Mouse (Mus musculus): Measurements from ENCODE around the gene Mrpl49. TPM values are rescaled to one million over a fixed set of nuclear protein-coding genes. Genes with fewer than 3 reads are reported as not detected.
A peak's percentile ranks its signal among the peaks of the same experiment; 100 is the strongest.

Gene Mrpl49
- polyA plus RNA-seq, 1 experiment from 2014 or later, result 76.7 TPM

DNA sequence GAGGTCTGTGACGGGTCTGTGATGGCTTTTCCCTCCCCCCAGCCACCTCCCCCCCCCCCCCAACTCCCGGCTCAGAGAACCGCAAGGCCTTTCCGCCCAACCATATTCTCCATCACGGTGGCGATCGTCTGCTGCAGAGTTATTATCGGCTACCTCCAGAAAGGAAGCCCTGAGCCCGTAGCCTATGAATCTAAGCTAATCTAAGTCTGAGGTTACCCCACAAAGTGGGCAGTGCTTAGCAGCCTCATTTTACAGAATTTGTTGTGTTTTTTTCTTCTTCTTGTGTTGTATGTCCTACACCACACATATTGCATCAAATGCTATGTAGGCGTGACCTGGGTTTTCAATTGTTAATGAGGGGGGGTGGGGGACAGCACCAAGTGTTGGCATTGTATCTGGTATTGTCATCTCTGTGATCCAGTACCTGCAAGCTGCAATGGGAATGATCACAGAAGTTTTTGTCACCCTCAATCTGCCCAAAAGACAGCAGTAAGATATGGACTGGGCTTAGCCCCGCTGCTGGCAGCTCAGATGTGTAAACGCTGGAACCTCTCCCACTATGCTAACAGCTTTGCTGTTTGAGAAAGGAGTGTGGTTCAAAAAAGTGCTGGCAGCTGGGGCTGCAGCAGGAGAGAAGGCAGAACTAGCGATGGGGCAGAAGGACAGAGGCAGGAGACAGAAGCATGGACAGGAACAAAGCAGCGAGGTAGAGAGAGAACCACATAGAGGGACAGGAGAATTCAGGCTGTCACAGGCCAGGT, 26.9 kb downstream of the Mrpl49 start:
- Histone ChIP-seq H3K36me3 (no peaks in the 10 kb centered on the region), H3K9me3 (no peaks in the 10 kb centered on the region), H3K27ac (no peak overlapping the region), H3K27me3 (no peaks in the 10 kb centered on the region), H3K4me3 (replicated peaks) (no peak overlapping the region), H3K4me1 (replicated peaks) (no peaks in the 10 kb centered on the region), H3K4me2 (no peak overlapping the region), H3K9ac (replicated peaks) (no peak overlapping the region)
- ATAC-seq (ENCODE audit: insufficient number of reproducible peaks, insufficient read depth, low FRiP score, low TSS enrichment, low read depth), result no peak
- 68% methylated on average over 14 of the region's 14 CpGs for WGBS

DNA sequence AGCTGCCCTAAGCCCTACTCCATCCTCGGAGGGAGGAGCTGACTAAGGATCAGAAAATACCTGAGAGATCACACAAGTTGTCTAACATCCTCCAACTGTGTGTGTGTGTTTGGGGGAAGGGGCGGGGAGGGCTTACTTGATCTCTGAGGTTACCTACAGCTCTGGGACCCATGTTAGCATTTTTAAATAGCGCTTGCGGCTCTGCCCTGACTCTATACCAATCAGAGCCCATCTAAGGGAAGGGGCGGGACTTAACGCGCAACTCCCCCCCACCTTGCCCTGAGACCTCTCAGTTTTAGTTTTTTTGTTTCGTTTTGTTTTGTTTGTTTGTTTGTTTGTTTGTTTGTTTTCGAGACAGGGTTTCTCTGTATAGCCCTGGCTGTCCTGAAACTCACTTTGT, 28.2 kb downstream of the Mrpl49 start:
- Histone ChIP-seq H3K36me3 (no peaks in the 10 kb centered on the region), H3K4me3 (replicated peaks) (no peak overlapping the region), H3K9me3 (no peaks in the 10 kb centered on the region), H3K4me1 (replicated peaks) (no peaks in the 10 kb centered on the region), H3K27ac (no peak overlapping the region), H3K9ac (replicated peaks) (no peak overlapping the region), H3K27me3 (no peaks in the 10 kb centered on the region), H3K4me2 (no peak overlapping the region)
- no peak for ATAC-seq (ENCODE audit: insufficient number of reproducible peaks, insufficient read depth, low FRiP score, low TSS enrichment, low read depth)
- 79% methylated on average over 9 of the region's 9 CpGs for WGBS

DNA sequence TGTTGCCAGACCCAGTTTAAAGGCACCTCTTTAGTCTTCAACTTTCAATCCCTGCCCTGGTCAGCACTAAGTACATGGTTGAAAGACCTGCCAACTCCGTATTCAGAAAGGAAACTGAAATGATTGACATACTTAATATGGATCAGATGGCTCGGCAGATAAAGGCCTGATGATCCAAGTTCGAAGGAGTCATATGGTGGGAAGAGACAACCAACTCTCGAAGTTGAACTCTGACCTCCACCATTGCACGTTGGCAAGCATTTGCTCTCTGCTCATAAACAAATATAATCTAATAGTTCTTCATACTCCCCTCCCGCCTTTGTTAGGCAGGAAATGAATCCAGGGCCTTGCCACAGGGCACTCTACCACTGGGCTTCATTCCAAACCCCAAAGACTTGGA, 28.6 kb downstream of the Mrpl49 start:
- no peaks in the 10 kb centered on the region for H3K27me3 ChIP-seq
- H3K4me1 ChIP-seq (replicated peaks), result no peaks in the 10 kb centered on the region
- no peak overlapping the region for H3K9ac ChIP-seq (replicated peaks)
- H3K9me3 ChIP-seq, result no peaks in the 10 kb centered on the region
- H3K36me3 ChIP-seq, result no peaks in the 10 kb centered on the region
- no peak overlapping the region for H3K4me2 ChIP-seq
- ATAC-seq (ENCODE audit: insufficient number of reproducible peaks, insufficient read depth, low FRiP score, low TSS enrichment, low read depth), result no peak
- WGBS, result 85% methylated on average over 6 of the region's 6 CpGs
- no peak overlapping the region for H3K4me3 ChIP-seq (replicated peaks)
- no peak overlapping the region for H3K27ac ChIP-seq

DNA sequence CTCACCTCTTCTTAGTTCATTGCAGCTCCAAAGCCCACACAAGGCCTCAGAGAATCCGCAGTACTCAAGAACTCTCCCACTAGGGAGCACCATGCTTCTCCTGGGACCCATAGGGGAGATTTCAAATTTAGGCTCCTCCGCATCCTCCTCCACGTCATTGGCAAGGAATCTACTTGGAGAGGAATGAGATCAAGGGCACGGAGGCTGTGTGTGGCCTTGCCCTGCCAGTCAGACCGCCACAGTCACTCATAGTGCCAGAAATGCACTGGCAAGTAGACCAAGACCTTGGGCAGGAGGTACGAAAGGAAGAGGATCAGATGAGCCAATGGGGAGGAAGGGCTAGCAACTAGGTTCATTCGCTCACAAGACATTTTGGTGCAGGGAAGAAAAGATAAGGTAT, 33.7 kb downstream of the Mrpl49 start:
- H3K4me1 ChIP-seq (replicated peaks), result no peaks in the 10 kb centered on the region
- H3K27ac ChIP-seq, result no peak overlapping the region
- 78% methylated on average over 7 of the region's 7 CpGs for WGBS
- H3K4me3 ChIP-seq (replicated peaks), result no peak overlapping the region
- H3K4me2 ChIP-seq, result no peak overlapping the region
- H3K36me3 ChIP-seq, result no peaks in the 10 kb centered on the region
- 0 out of 2 replicates have a peak, but pooled peaks cover 4% of the 10 kb centered on the region for H3K27me3 ChIP-seq
- H3K9me3 ChIP-seq, result no peaks in the 10 kb centered on the region
- H3K9ac ChIP-seq (replicated peaks), result no peak overlapping the region
- ATAC-seq (ENCODE audit: insufficient number of reproducible peaks, insufficient read depth, low FRiP score, low TSS enrichment, low read depth), result no peak

DNA sequence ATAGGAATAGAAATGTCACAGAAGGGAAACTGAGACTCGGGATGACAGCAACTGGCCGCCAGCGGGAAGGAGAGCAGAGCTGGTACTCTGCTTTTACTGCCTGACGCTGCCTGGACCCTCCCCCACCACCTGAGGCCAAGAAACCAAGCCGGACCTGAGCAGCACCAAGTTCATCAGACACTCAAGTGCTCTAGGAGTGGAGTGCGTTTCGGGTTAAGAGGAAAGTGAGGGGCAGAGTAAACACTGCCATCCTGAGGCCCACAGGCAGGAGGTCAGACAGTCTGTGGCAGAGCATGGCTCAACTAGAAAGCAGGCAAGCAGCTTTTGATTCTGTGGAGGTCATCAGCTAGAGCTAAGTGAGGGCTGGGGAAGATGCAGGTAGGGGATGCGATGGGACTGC, 34.5 kb downstream of the Mrpl49 start:
- Histone ChIP-seq H3K9me3 (no peaks in the 10 kb centered on the region), H3K4me1 (replicated peaks) (no peaks in the 10 kb centered on the region), H3K4me3 (replicated peaks) (no peak overlapping the region), H3K27me3 (0 out of 2 replicates have a peak, but pooled peaks cover 4% of the 10 kb centered on the region), H3K9ac (replicated peaks) (no peak overlapping the region), H3K36me3 (no peaks in the 10 kb centered on the region), H3K4me2 (no peak overlapping the region), H3K27ac (no peak overlapping the region)
- no peak for ATAC-seq (ENCODE audit: insufficient number of reproducible peaks, insufficient read depth, low FRiP score, low TSS enrichment, low read depth)
- 67% methylated on average over 8 of the region's 8 CpGs for WGBS

DNA sequence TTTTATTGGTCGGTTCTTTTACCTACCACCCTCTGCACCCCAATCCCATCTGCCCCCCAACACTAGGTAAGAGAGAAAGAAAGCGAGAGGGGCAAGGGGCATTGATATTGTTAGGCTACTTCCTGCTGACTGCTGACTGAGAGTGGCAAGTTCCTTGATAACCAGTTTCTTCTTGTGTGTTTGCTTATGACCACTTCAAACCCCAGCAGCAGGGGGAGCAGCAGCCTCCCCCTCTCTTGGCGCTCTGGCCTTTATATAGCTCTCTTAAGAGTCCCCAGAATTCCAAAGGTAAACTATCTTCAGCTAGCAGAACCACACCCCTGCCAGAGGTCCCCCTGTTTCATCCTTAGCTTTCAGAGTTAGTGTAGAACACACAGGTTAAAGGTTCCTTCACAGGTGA, 37.3 kb downstream of the Mrpl49 start:
- no peak overlapping the region for H3K4me2 ChIP-seq
- no peaks in the 10 kb centered on the region for H3K36me3 ChIP-seq
- H3K4me1 ChIP-seq (replicated peaks), result peaks cover 6% of the 10 kb centered on the region
- no peak for ATAC-seq (ENCODE audit: insufficient number of reproducible peaks, insufficient read depth, low FRiP score, low TSS enrichment, low read depth)
- H3K27ac ChIP-seq, result no peak overlapping the region
- H3K9me3 ChIP-seq, result no peaks in the 10 kb centered on the region
- H3K9ac ChIP-seq (replicated peaks), result no peak overlapping the region
- H3K27me3 ChIP-seq, result peaks cover 23% of the 10 kb centered on the region
- 54% methylated on average over 3 of the region's 3 CpGs for WGBS
- no peak overlapping the region for H3K4me3 ChIP-seq (replicated peaks)

DNA sequence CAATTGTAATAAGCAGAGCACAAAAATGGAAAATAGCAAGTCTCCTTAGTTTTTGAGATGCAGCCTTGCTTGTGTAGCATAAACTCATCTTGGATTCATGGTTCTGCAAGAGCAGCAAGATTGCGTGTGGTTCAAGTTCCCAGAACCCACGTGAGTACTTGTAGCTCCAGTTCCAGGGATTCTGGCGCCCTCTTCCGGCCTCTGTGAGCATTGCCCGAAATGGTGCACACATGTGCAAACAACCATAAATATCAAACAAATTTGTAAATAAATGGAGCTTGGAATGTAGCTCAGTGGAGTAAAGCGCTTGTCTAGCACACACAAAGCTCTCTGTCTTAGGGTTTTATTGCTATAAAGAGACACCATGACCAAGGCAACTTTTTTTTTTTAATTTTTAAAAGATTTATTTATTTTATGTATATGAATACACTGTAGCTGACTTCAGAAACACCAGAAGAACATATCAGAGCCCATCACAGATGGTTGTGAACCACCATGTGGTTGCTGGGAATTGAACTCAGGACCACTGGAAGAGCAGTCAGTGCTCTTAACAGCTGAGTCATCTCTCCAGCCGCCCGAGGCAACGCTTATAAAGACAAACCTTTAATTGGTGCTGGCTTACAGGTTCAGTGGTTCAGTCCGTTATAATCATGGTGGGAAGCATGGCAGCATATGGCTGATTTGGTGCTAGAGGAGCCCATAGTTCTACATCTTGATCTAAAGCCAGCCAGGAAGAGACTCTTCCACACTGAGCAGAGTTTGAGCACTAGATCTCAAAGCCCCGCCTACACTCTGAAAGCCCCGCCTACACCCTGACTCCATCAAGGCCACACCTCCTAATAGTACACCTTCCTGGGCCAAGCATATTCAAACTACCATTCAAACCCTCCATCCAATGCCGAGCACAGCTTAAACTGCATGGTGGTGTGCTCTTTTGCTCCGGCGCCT, 39.2 kb downstream of the Mrpl49 start:
- no peak for ATAC-seq (ENCODE audit: insufficient number of reproducible peaks, insufficient read depth, low FRiP score, low TSS enrichment, low read depth)
- 31% methylated on average over 15 of the region's 15 CpGs for WGBS
- no peak overlapping the region for H3K4me2 ChIP-seq

DNA sequence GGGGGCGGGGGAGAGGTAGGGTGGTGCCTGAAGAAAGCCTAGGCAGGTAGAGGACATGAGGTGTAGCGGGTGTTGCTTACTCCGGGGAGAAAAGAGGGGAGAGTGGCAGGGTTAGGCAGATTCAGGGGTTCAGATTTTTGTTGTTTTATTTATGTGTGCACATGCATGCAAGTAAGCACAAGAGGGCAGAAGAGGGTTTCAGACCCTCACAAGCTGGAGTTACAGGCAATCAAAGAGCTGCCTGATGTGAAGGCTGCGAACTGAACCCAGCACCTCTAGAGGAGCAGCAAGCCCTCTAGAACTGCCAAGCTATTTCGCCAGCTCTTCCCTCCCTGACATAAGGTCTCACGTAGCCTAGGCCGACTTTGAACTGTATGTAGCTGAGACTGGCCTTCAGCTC, 41.1 kb downstream of the Mrpl49 start:
- Histone ChIP-seq H3K4me3 (replicated peaks) (peak overlapping the region; percentile 54; the same call in 1 of the 2 replicates), H3K27me3 (peaks cover 34% of the 10 kb centered on the region), H3K9ac (replicated peaks) (no peak overlapping the region), H3K27ac (no peak overlapping the region), H3K4me1 (replicated peaks) (peaks cover 6% of the 10 kb centered on the region), H3K36me3 (no peaks in the 10 kb centered on the region), H3K9me3 (no peaks in the 10 kb centered on the region), H3K4me2 (peak overlapping the region; percentile 90; the same call in 1 of the 2 replicates)
- ATAC-seq (ENCODE audit: insufficient number of reproducible peaks, insufficient read depth, low FRiP score, low TSS enrichment, low read depth), result no peak
- 35% methylated on average over 7 of the region's 7 CpGs for WGBS

More for the DNA sequence above, 39.2 kb downstream of the Mrpl49 start:
- Histone ChIP-seq H3K9me3 (no peaks in the 10 kb centered on the region), H3K36me3 (no peaks in the 10 kb centered on the region), H3K27me3 (peaks cover 35% of the 10 kb centered on the region), H3K4me1 (replicated peaks) (peaks cover 6% of the 10 kb centered on the region), H3K9ac (replicated peaks) (no peak overlapping the region), H3K4me3 (replicated peaks) (no peak overlapping the region), H3K27ac (no peak overlapping the region)

DNA sequence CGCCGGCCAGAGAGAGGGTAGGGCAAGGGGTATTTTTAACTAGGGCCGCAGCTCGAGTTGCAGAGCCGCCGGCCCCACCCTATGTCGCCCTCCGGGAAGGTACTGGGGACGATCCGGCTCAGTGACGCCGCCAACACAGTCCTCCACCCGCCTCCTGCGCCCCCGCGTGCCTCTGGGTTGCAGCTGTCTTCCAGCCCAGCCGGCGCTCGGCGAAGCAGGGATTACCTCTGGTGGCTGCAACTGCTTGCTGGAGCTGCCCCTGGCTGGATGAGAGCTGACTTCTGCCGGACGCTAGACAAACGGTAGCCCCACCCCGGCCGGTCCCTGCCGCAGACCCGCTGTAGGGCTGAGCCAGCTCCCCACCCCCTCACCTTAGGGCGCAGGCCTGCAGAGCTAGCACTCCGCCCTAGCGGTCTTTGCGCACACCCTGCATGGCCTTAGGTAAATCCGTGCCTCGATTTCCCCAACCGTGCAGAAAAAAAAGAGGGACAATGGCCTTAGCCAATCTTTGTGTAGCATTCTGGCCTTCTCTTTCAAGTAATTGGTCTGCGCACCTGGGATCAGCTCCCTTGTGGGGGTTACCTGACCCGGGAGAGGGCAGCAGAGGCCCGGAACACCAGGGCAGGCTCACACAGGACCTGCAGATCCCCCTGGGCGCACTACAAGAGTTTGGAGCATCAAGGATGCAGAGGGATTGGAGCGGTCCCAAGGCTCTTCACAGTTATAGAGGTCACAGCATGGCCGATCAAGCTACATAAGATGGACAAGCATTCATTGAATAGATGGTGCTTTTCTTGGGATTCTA, 41.9 kb downstream of the Mrpl49 start, which contains the start of gene Capn1:
Capn1 (minus strand) TSS at position 387 of the 805 bp plus-strand sequence.
- H3K27ac ChIP-seq, result peak within 1 kb of the TSS; percentile 67
- H3K27me3 ChIP-seq, result peaks cover 34% of the 10 kb centered on the region
- peak within 1 kb of the TSS; percentile 90 for H3K4me2 ChIP-seq
- H3K9ac ChIP-seq (replicated peaks), result peak within 1 kb of the TSS; percentile 66
- peak within 1 kb of the TSS; percentile 54 for H3K4me3 ChIP-seq (replicated peaks)
- H3K9me3 ChIP-seq, result no peaks in the 10 kb centered on the region
- H3K36me3 ChIP-seq, result no peaks in the 10 kb centered on the region
- peak; percentile 70 for ATAC-seq (ENCODE audit: insufficient number of reproducible peaks, insufficient read depth, low FRiP score, low TSS enrichment, low read depth)
- H3K4me1 ChIP-seq (replicated peaks), result peaks cover 6% of the 10 kb centered on the region
- 3% methylated on average over 40 of the region's 40 CpGs for WGBS

DNA sequence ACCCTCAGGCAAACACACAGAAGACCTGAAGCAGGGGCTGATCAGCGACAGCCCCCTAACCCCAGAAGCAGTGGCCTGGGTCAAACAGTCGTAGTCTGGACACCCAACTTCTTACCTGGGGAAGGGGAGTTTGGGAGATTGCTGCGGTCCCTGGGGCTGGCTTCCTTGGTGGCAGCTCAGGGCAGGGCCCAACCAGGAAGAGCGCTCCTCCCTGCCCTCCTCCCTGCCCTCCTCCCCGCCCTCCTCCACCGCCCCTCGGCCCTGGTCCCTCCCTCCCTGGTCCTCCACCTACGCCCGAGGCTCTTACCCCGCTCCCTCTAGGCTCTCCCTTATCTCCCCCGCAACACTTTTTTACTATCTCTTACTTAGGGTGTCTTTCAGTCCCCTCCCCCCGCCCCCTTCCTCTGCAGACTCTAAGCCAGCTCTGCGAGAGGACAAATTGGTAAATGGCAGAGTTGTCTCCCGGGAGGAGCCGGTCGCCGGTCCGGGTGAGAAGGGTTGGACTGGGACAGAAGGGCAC, 42.5 kb downstream of the Mrpl49 start:
- no peaks in the 10 kb centered on the region for H3K9me3 ChIP-seq
- H3K36me3 ChIP-seq, result no peaks in the 10 kb centered on the region
- peaks cover 34% of the 10 kb centered on the region for H3K27me3 ChIP-seq
- H3K4me3 ChIP-seq (replicated peaks), result peak overlapping the region; percentile 54
- WGBS, result 2% methylated on average over 17 of the region's 18 CpGs
- peaks cover 6% of the 10 kb centered on the region for H3K4me1 ChIP-seq (replicated peaks)
- ATAC-seq (ENCODE audit: insufficient number of reproducible peaks, insufficient read depth, low FRiP score, low TSS enrichment, low read depth), result peak; percentile 69
- H3K4me2 ChIP-seq, result peak overlapping the region; percentile 90
- H3K9ac ChIP-seq (replicated peaks), result peak overlapping the region; percentile 66
- H3K27ac ChIP-seq, result peak overlapping the region; percentile 67

Data from limb, embryonic 12.5 days (tissue).